Mouse (Mus musculus): ENCODE results near the gene Gm9903. TPM values are rescaled to one million over a fixed set of nuclear protein-coding genes. Genes with fewer than 3 reads are reported as not detected.

Gm9903 gene
- 0.67 and 0.82 TPM in 2 replicates for polyA plus RNA-seq (2015; fragmentation: Nextera tagmentation; extraction: Ambion mirVana)

GRCm38 (mm10) chr5:33629301-33629987 lies at the start of gene Gm9903, which contains the start of gene Fam53a:
Gene Gm9903, plus strand, starts transcription at chr5:33629925.
Gene Fam53a, minus strand, starts transcription at chr5:33629635.

GRCm38 (mm10) chr5:33651921-33652782 lies 22.4 kb downstream of the Gm9903 start, which contains the start of gene Slbp:
Gene Slbp, minus strand, starts transcription at chr5:33652574.

GRCm38 (mm10) chr5:33657787-33658663 lies 28.3 kb downstream of the Gm9903 start, which contains the start of the genes Tacc3 and Tmem129:
Gene Tacc3, plus strand, starts transcription at chr5:33658128.
Gene Tmem129, minus strand, starts transcription at chr5:33658416.

Other genes with a start within 250 kb of the Gm9903 start
- gene Nkx1-1, start 195.9 kb upstream of the Gm9903 start, polyA plus RNA-seq (2015; fragmentation: Nextera tagmentation; extraction: Ambion mirVana) = 0.45 and 0.67 TPM in 2 replicates
- 29.2 TPM in 2 replicates for gene Fam53a, start 290 bp upstream of the Gm9903 start, polyA plus RNA-seq (2015; fragmentation: Nextera tagmentation; extraction: Ambion mirVana)
- 111 and 116 TPM in 2 replicates for gene Slbp, start 22.6 kb downstream of the Gm9903 start, polyA plus RNA-seq (2015; fragmentation: Nextera tagmentation; extraction: Ambion mirVana)
- 21.1 and 21.3 TPM in 2 replicates for gene Tacc3, start 28.2 kb downstream of the Gm9903 start, polyA plus RNA-seq (2015; fragmentation: Nextera tagmentation; extraction: Ambion mirVana)
- gene Tmem129, start 28.5 kb downstream of the Gm9903 start, polyA plus RNA-seq (2015; fragmentation: Nextera tagmentation; extraction: Ambion mirVana) = 23.4 and 27.7 TPM in 2 replicates
- gene Fgfr3, start 91.7 kb downstream of the Gm9903 start, polyA plus RNA-seq (2015; fragmentation: Nextera tagmentation; extraction: Ambion mirVana) = 57.6 and 62.1 TPM in 2 replicates
- gene Letm1, start 152.9 kb downstream of the Gm9903 start, polyA plus RNA-seq (2015; fragmentation: Nextera tagmentation; extraction: Ambion mirVana) = 80.7 and 83.7 TPM in 2 replicates
- 61.9 and 63.7 TPM in 2 replicates for gene Nsd2, start 190.8 kb downstream of the Gm9903 start, polyA plus RNA-seq (2015; fragmentation: Nextera tagmentation; extraction: Ambion mirVana)